Mouse (Mus musculus): ENCODE results near the gene Dynlrb2.
A peak's percentile ranks its signal among the peaks of the same experiment; 100 is the strongest.

The Dynlrb2 gene

DNA sequence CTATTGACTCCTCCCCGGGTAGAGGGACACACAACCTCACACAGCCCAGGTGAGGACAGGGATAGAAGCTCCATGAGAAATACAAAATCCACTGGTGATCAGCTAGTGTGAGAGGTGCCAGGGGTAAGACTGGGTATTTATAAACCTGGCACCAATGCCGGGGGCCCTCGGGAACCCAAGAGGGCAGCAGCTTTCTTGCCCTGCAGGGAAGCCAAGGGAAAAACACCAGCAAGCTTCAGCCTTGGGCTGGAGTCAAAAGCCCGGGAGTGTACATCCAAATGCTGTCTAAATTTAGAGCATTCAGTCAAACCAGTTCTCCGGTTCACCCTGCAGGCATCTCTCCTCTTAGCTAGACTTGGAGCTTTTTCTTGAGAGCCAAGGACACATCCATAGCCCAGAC is 38.1 kb downstream of the Dynlrb2 start:
- DNase-seq: peak; percentile 84

DNA sequence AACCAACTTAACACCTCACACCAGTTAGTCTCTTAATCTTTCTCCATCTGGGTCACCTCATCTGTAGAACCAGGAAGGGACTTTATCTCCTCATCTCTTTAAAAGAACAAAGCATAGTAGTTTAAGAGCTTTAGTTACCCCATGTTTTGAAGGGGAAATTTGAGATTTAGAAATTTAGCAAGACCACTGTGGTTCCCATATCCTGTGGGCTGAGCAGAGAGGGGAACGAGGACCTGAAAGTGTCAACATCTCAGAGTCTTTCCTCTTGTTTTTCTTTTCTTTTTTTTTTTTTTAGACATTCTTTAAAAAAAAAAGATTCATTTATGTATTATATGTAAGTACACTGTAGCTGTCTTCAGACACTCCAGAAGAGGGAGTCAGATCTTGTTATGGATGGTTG is 38.6 kb downstream of the Dynlrb2 start:
- DNase-seq: no peak

DNA sequence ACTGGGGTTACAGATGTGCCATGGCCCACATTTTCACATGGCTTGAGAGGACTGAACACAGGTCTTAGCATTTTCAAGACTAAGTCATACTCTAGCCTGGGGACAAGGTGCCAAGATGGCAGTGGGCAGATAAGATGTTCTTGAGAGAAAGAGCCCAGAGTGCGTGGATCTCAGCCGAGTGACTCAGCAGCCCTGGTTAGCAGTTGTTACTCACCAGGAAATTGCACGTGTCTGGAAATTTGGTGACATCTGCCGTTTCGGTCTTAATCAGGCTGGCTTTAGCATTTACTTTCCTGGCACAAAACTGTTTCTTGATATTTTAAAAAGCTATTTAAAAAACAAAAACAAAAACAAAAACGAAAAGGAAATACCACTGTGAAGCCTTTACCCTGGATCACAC is 47.5 kb downstream of the Dynlrb2 start:
- no peak for DNase-seq

DNA sequence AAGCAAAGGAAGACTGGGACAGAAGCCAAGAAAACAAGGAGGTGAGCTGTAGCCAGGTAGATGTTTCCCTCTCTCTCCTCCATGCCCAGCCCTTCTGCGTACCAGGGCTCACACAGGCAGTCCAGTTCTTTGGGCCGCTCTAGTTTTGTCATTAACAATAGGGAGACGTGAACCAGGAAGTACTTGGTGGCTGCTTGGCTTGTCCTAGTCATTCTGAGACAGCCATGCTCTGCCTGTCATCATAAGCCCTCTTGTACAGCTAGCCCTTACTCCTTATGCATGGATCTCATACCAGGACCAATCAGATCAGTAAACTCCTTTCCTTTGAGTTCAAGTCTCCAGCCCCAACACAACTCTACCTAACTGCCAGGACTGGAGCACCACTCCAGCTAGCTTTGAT is 48.0 kb downstream of the Dynlrb2 start:
- DNase-seq: no peak
